Mouse (Mus musculus) liver, postnatal 0 days (tissue): ENCODE measurements around the gene Cbx7. TPM values are rescaled to one million over a fixed set of nuclear protein-coding genes. Genes with fewer than 3 reads are reported as not detected.

Experiments used
- ATAC-seq: fragments of 200-750 bp; cut with Nextera tagmentation; 2 replicates; pipeline ENCODE4 v1.8.0; 2017; ENCODE audit warnings: mild to moderate bottlenecking, moderate library complexity
- DNase-seq: peaks from one replicate; pipeline ENCODE4 v3.0.0-alpha.2; 2016
- H3K27ac ChIP-seq: fragments of 300-500 bp; sonication (generic); 2 replicates; pipeline ENCODE4 v1.5.1; 2014; ENCODE audit warnings: antibody characterized with exemption, moderate library complexity, mild to moderate bottlenecking, low read depth
- H3K27me3 ChIP-seq: fragments of 300-500 bp; sonication (generic); 2 replicates; pipeline ENCODE4 v1.6.1; 2014; ENCODE audit warnings: low read length, control low read depth, mixed read lengths; ENCODE audit not compliant: insufficient read depth
- H3K36me3 ChIP-seq: fragments of 300-500 bp; sonication (generic); replicated peaks from 2 replicates; pipeline ENCODE4 v1.6.1; 2014; ENCODE audit warnings: mild to moderate bottlenecking, control low read depth, low read length, moderate library complexity, mixed read lengths; ENCODE audit not compliant: insufficient read depth
- H3K4me1 ChIP-seq: fragments of 300-500 bp; sonication (generic); 2 replicates; pipeline ENCODE4 v1.6.1; 2014; ENCODE audit warnings: antibody characterized with exemption, mild to moderate bottlenecking, control low read depth; ENCODE audit not compliant: insufficient read depth
- H3K4me2 ChIP-seq: fragments of 300-500 bp; sonication (generic); 2 replicates; pipeline ENCODE4 v1.6.1; 2014; ENCODE audit warnings: low read depth, mild to moderate bottlenecking, low read length, moderate library complexity, mixed read lengths
- H3K4me3 ChIP-seq: fragments of 300-500 bp; sonication (generic); 2 replicates; pipeline ENCODE4 v1.5.1; 2014; ENCODE audit warnings: low read depth, low read length
- H3K9ac ChIP-seq: fragments of 300-500 bp; sonication (generic); replicated peaks from 2 replicates; pipeline ENCODE4 v1.6.1; 2014; ENCODE audit warnings: mild to moderate bottlenecking, moderate library complexity
- H3K9me3 ChIP-seq: fragments of 300-500 bp; sonication (generic); 2 replicates; pipeline ENCODE4 v1.6.1; 2016; ENCODE audit warnings: mild to moderate bottlenecking, control low read depth, low read length, mixed read lengths
- CTCF ChIP-seq: sonication (generic); IDR thresholded peaks from 2 replicates; pipeline ENCODE4 v1.5.1; 2016; ENCODE audit warnings: antibody characterized with exemption, low read depth
- EP300 ChIP-seq: IDR thresholded peaks from 2 replicates; pipeline ENCODE4 v1.6.1; 2016; ENCODE audit warnings: antibody characterized with exemption, low read depth, mild to moderate bottlenecking
- WGBS: fragments of 180-500 bp; shearing (Covaris S2); extraction: QIAGEN DNeasy Blood & Tissue Kit; methylation state at CpG from one replicate; pipeline ENCODE4 v1.1.7; 2014; ENCODE audit not compliant: insufficient replicate concordance; 5-methylcytosine and 5-hydroxymethylcytosine counted together
- polyA plus RNA-seq: library from polyadenylated mRNA; unstranded; fragments of >200 nt; fragmentation: Nextera tagmentation; extraction: Ambion mirVana; gene quantifications from 2 replicates; pipeline ENCODE4 v1.2.1, GENCODE M21; 2015

Cbx7 gene
- polyA plus RNA-seq, 1 experiment from 2014 or later = 1.2 TPM

GRCm38 (mm10) chr15:79950250-79951025 is 20.5 kb downstream of the Cbx7 start:
- H3K4me2 ChIP-seq = peak overlapping the region; percentile 59
- peaks cover 5% of the 10 kb centered on the region; the same call in 1 of the 2 replicates for H3K4me1 ChIP-seq
- peak; percentile 53 for DNase-seq
- 0 out of 2 replicates have a peak overlapping the region, but pooled peaks have one; percentile 7 for H3K4me3 ChIP-seq
- H3K9ac ChIP-seq = no peak overlapping the region
- ATAC-seq = peak; percentile 18; the same call in 1 of the 2 replicates
- no peaks in the 10 kb centered on the region for H3K36me3 ChIP-seq
- no peaks in the 10 kb centered on the region for H3K9me3 ChIP-seq
- TF ChIP-seq EP300 (no peak), CTCF (peak; percentile 71)
- peaks cover 3% of the 10 kb centered on the region; the same call in 1 of the 2 replicates for H3K27me3 ChIP-seq
- WGBS = 6% methylated on average over 24 of the region's 24 CpGs
- H3K27ac ChIP-seq = 0 out of 2 replicates have a peak overlapping the region, but pooled peaks have one; percentile 3

GRCm38 (mm10) chr15:79947681-79948080 is 23.2 kb downstream of the Cbx7 start:
- Histone ChIP-seq H3K4me3 (no peak overlapping the region), H3K4me2 (no peak overlapping the region)
- DNase-seq = no peak

GRCm38 (mm10) chr15:79946790-79947189 is 24.1 kb downstream of the Cbx7 start:
- H3K4me3 ChIP-seq = no peak overlapping the region
- DNase-seq = peak; percentile 45
- no peak overlapping the region for H3K27ac ChIP-seq
- H3K4me2 ChIP-seq = no peak overlapping the region
- H3K4me1 ChIP-seq = peaks cover 5% of the 10 kb centered on the region; the same call in 1 of the 2 replicates
- no peak for ATAC-seq
- no peaks in the 10 kb centered on the region for H3K9me3 ChIP-seq
- no peaks in the 10 kb centered on the region for H3K36me3 ChIP-seq
- no peak for TF ChIP-seq EP300
- peak; percentile 61 for TF ChIP-seq CTCF
- H3K27me3 ChIP-seq = peaks cover under 1% of the 10 kb centered on the region; the same call in 1 of the 2 replicates
- no peak overlapping the region for H3K9ac ChIP-seq
- 75% methylated on average over 9 of the region's 9 CpGs for WGBS

More at GRCm38 (mm10) chr15:79947681-79948080, 23.2 kb downstream of the Cbx7 start:
- Histone ChIP-seq H3K27ac (no peak overlapping the region), H3K9ac (no peak overlapping the region), H3K9me3 (no peaks in the 10 kb centered on the region), H3K36me3 (no peaks in the 10 kb centered on the region), H3K27me3 (peaks cover 3% of the 10 kb centered on the region; the same call in 1 of the 2 replicates), H3K4me1 (peaks cover 5% of the 10 kb centered on the region; the same call in 1 of the 2 replicates)
- WGBS = 71% methylated on average over 6 of the region's 6 CpGs
- TF ChIP-seq EP300 (no peak), CTCF (0 out of 2 replicates have a peak, but pooled peaks have one; percentile 19)
- ATAC-seq = no peak

- TF ChIP-seq CTCF (peak; percentile 98), EP300 (no peak)
- ATAC-seq = peak; percentile 85
- no peaks in the 10 kb centered on the region for H3K9me3 ChIP-seq
- WGBS = 8% methylated on average over 4 of the region's 4 CpGs
- no peaks in the 10 kb centered on the region for H3K36me3 ChIP-seq
- H3K4me2 ChIP-seq = no peak overlapping the region
- H3K4me3 ChIP-seq = no peak overlapping the region
- H3K27ac ChIP-seq = no peak overlapping the region
- H3K9ac ChIP-seq = no peak overlapping the region
- no peaks in the 10 kb centered on the region; the same call in 1 of the 2 replicates for H3K27me3 ChIP-seq
- peaks cover 5% of the 10 kb centered on the region; the same call in 1 of the 2 replicates for H3K4me1 ChIP-seq
- DNase-seq = peak; percentile 90
Measured at GRCm38 (mm10) chr15:79946022-79946421, 24.9 kb downstream of the Cbx7 start.

- Histone ChIP-seq H3K9ac (no peak overlapping the region), H3K36me3 (no peaks in the 10 kb centered on the region), H3K4me3 (no peak overlapping the region), H3K9me3 (no peaks in the 10 kb centered on the region), H3K27ac (no peak overlapping the region), H3K4me2 (no peak overlapping the region), H3K4me1 (no peaks in the 10 kb centered on the region), H3K27me3 (no peaks in the 10 kb centered on the region)
- DNase-seq (peak; percentile 10), ATAC-seq (no peak)
- TF ChIP-seq EP300 (no peak), CTCF (no peak)
- WGBS = 71% methylated on average over 5 of the region's 5 CpGs
Measured at GRCm38 (mm10) chr15:79944948-79945347, 26.0 kb downstream of the Cbx7 start.

- Histone ChIP-seq H3K9me3 (no peaks in the 10 kb centered on the region), H3K9ac (no peak overlapping the region), H3K27me3 (0 out of 2 replicates have a peak, but pooled peaks cover 3% of the 10 kb centered on the region), H3K4me1 (no peaks in the 10 kb centered on the region), H3K36me3 (no peaks in the 10 kb centered on the region), H3K4me3 (no peak overlapping the region), H3K27ac (no peak overlapping the region), H3K4me2 (no peak overlapping the region)
- DNase-seq (no peak), ATAC-seq (no peak)
- TF ChIP-seq EP300 = no peak
- no peak for TF ChIP-seq CTCF
- WGBS = 83% methylated on average over 3 of the region's 3 CpGs
Measured at GRCm38 (mm10) chr15:79943584-79943983, 27.3 kb downstream of the Cbx7 start.
